Comparison of ENCODE assay signal across 12 mouse cellular contexts in the genomic region with DNA sequence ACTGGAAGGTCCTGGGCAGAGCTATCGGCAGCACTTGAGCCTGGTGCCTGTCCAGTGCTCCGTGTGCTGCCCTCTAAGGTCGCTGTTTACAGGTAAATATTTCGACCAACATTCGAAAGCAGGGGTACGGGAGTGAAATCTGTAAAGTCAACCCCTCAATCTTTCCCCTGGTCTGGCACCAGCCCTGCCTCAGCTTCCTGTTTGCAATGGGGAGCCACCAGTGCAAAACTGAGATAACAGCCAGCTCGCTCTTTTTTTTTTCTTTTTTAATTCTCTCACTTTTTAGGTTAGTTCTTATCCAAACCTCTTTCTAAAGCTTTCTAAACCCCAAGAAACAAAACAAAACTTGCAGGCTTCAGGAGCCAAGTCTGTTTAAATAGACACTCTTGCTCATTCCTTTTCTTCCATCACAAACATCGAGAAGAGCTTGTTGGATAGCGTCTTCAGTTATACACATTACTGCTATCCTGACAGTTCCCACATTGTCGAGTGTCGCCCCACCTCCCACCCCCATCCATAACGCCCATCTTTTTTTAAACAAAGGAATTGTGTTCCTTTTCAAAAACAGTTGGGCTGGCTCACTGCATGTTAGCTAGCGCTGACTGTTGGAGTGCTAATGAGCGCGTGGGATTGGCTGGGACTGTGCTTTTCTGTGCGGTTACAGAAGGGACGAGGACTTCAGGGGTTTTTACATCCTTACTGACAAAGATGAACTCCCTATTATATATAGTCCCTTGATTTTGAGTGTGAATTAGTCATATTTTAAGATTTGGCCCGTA. TPM values are rescaled to one million over a fixed set of nuclear protein-coding genes. Genes with fewer than 3 reads are reported as not detected.
A peak's percentile ranks its signal among the peaks of the same experiment; 100 is the strongest.
DNase-seq lines count a peak whose midpoint lies in the region; ATAC-seq lines count a peak whose summit lies in the region.
"Had no signal": no experiment of that assay in that cellular context is flagged by ENCODE, and none has a peak within 500 bp of the region (broad histone marks: within the 10 kb centered on the region; RNA-seq: fewer than 3 reads in every experiment).

No protein-coding gene starts in this region.

- WGBS in midbrain, embryonic 13.5 days, result 79% methylated on average over 18 of the region's 18 CpGs
- 91% methylated on average over 18 of the region's 18 CpGs for WGBS in midbrain, embryonic 10.5 days
- 73% methylated on average over 18 of the region's 18 CpGs for WGBS in intestine, embryonic 15.5 days

- peak overlapping the region; percentile 16; the same call in 1 of the 2 replicates for H3K27ac ChIP-seq in midbrain, embryonic 13.5 days
- H3K27ac ChIP-seq in midbrain, embryonic 10.5 days (replicated peaks), result no peak overlapping the region
- peak overlapping the region; percentile 18 for H3K27ac ChIP-seq in intestine, embryonic 15.5 days
- H3K27ac ChIP-seq: limb, embryonic 13.5 days; neural tube, embryonic 13.5 days had no signal

- no peak for DNase-seq in midbrain, embryonic 10.5 days (ENCODE audit: low spot score)
- DNase-seq in right cerebral cortex, postnatal 4 days, result peak; percentile 37
- no peak for DNase-seq in urinary bladder, adult 18-20 months (ENCODE audit: low spot score in 2 of 2)
- DNase-seq: cerebellum, adult 11 months; heart, postnatal 4 days; thymus, postnatal 14 days had no signal

- H3K4me2 ChIP-seq in midbrain, embryonic 13.5 days (replicated peaks), result no peak overlapping the region
- no peak overlapping the region for H3K4me2 ChIP-seq in intestine, embryonic 15.5 days (replicated peaks)
- H3K4me2 ChIP-seq: limb, embryonic 13.5 days; neural tube, embryonic 13.5 days had no signal

- peaks cover 89% of the 10 kb centered on the region for H3K36me3 ChIP-seq in midbrain, embryonic 13.5 days
- H3K36me3 ChIP-seq in midbrain, embryonic 10.5 days, result peaks cover 96% of the 10 kb centered on the region
- H3K36me3 ChIP-seq in intestine, embryonic 15.5 days, result peaks cover 22% of the 10 kb centered on the region

- no peak for ATAC-seq in midbrain, embryonic 13.5 days
- ATAC-seq in common myeloid progenitor, adult 5-6 weeks (replicated peaks; ENCODE audit: low read depth, poor library complexity, severe bottlenecking), result peak; percentile 73
- ATAC-seq in intestine, embryonic 15.5 days, result no peak
- ATAC-seq in erythroblast, adult 5-6 weeks (replicated peaks; ENCODE audit: low FRiP score, poor library complexity, severe bottlenecking), result no peak

- no peaks in the 10 kb centered on the region for H3K9me3 ChIP-seq in midbrain, embryonic 13.5 days
- H3K9me3 ChIP-seq in midbrain, embryonic 10.5 days (replicated peaks), result no peaks in the 10 kb centered on the region
- no peaks in the 10 kb centered on the region for H3K9me3 ChIP-seq in intestine, embryonic 15.5 days
- H3K9me3 ChIP-seq: limb, embryonic 13.5 days; neural tube, embryonic 13.5 days had no signal

- H3K4me1 ChIP-seq in midbrain, embryonic 13.5 days (replicated peaks), result peaks cover 5% of the 10 kb centered on the region; the same call in 1 of the 2 replicates
- H3K4me1 ChIP-seq in midbrain, embryonic 10.5 days, result peaks cover 4% of the 10 kb centered on the region; the same call in 1 of the 2 replicates
- peaks cover 8% of the 10 kb centered on the region; the same call in 1 of the 2 replicates for H3K4me1 ChIP-seq in intestine, embryonic 15.5 days (replicated peaks)
- H3K4me1 ChIP-seq: limb, embryonic 13.5 days had no signal

- H3K4me3 ChIP-seq in midbrain, embryonic 13.5 days (replicated peaks), result no peak overlapping the region
- H3K4me3 ChIP-seq in midbrain, embryonic 10.5 days, result no peak overlapping the region
- H3K4me3 ChIP-seq in intestine, embryonic 15.5 days (replicated peaks), result no peak overlapping the region
- H3K4me3 ChIP-seq: limb, embryonic 13.5 days; neural tube, embryonic 13.5 days had no signal

- H3K27me3 ChIP-seq in midbrain, embryonic 13.5 days, result no peaks in the 10 kb centered on the region
- no peaks in the 10 kb centered on the region for H3K27me3 ChIP-seq in midbrain, embryonic 10.5 days (ENCODE audit: low read depth, poor library complexity, severe bottlenecking)
- no peaks in the 10 kb centered on the region for H3K27me3 ChIP-seq in intestine, embryonic 15.5 days (replicated peaks)
- H3K27me3 ChIP-seq: limb, embryonic 13.5 days; neural tube, embryonic 13.5 days had no signal

- no peak overlapping the region for H3K9ac ChIP-seq in midbrain, embryonic 13.5 days (replicated peaks)
- H3K9ac ChIP-seq in intestine, embryonic 15.5 days, result no peak overlapping the region
- H3K9ac ChIP-seq: limb, embryonic 13.5 days; neural tube, embryonic 13.5 days had no signal

RNA-seq across cellular contexts. Expression of a gene that starts 27.6 kb away (rescaled TPM):
- 0.47 and 0.55 TPM in 2 replicates for polyA plus RNA-seq in midbrain, embryonic 13.5 days (2015; fragmentation: Nextera tagmentation; extraction: Ambion mirVana)
- 0.15 and 0.20 TPM in 2 replicates for polyA plus RNA-seq in midbrain, embryonic 10.5 days (2016; fragmentation: Nextera tagmentation; extraction: Ambion mirVana)
- 3.3 and 3.6 TPM in 2 replicates for total RNA-seq in common myeloid progenitor, adult 5-6 weeks (2017)
- 0.42 and 0.46 TPM in 2 replicates for polyA plus RNA-seq in intestine, embryonic 15.5 days (2015; fragmentation: Nextera tagmentation; extraction: Ambion mirVana)
- 1.3 TPM in 1 of 2 replicates, not detected in the other for total RNA-seq in erythroblast, adult 5-6 weeks (2015; ENCODE audit: low replicate concordance)
- 1.4 and 5.2 TPM in 2 replicates for total RNA-seq in erythroblast, adult 5-6 weeks (2017; ENCODE audit: low replicate concordance)
